Mouse (Mus musculus) embryonic facial prominence, embryonic 11.5 days (tissue): ENCODE measurements at regions not wholly inside any gene's neighbourhood (a gene's known extent, or its start where the extent isn't known, plus 50 kb on each side); places are given as distances from the start of the nearest gene placed in this dataset.

Source experiments
- ATAC-seq: fragments of 200-750 bp; cut with Nextera tagmentation; replicated peaks from 2 replicates; pipeline ENCODE4 v1.8.0; 2017; ENCODE audit warnings: low read depth; ENCODE audit not compliant: insufficient number of reproducible peaks, low FRiP score, low TSS enrichment
- DNase-seq: peaks from one replicate; pipeline ENCODE4 v3.0.0-alpha.2; 2015; ENCODE audit warnings: low spot score
- H3K27ac ChIP-seq: fragments of 300-500 bp; sonication (generic); replicated peaks from 2 replicates; pipeline ENCODE4 v1.5.1; 2014; ENCODE audit warnings: mild to moderate bottlenecking, low read depth, low read length, control low read depth
- H3K27me3 ChIP-seq: fragments of 300-500 bp; sonication (generic); 2 replicates; pipeline ENCODE4 v1.6.1; 2014; ENCODE audit warnings: mild to moderate bottlenecking, low read length, moderate library complexity, mixed read lengths; ENCODE audit not compliant: control insufficient read depth, insufficient read depth
- H3K36me3 ChIP-seq: fragments of 300-500 bp; sonication (generic); replicated peaks from 2 replicates; pipeline ENCODE4 v1.6.1; 2014; ENCODE audit warnings: low read depth, mild to moderate bottlenecking, low read length, moderate library complexity, mixed read lengths; ENCODE audit not compliant: control insufficient read depth, insufficient read depth
- H3K4me1 ChIP-seq: fragments of 300-500 bp; sonication (generic); 2 replicates; pipeline ENCODE4 v1.6.1; 2014; ENCODE audit warnings: low read length, mixed read lengths; ENCODE audit not compliant: control insufficient read depth, insufficient read depth
- H3K4me2 ChIP-seq: fragments of 300-500 bp; sonication (generic); 2 replicates; pipeline ENCODE4 v1.6.1; 2014; ENCODE audit warnings: low read depth, mild to moderate bottlenecking, control low read depth, low read length, moderate library complexity
- H3K4me3 ChIP-seq: fragments of 300-500 bp; sonication (generic); 2 replicates; pipeline ENCODE4 v1.5.1; 2014; ENCODE audit warnings: low read depth, low read length, control low read depth
- H3K9ac ChIP-seq: fragments of 300-500 bp; sonication (generic); replicated peaks from 2 replicates; pipeline ENCODE4 v1.6.1; 2014; ENCODE audit warnings: mild to moderate bottlenecking, control low read depth, low read length
- H3K9me3 ChIP-seq: fragments of 300-500 bp; sonication (generic); replicated peaks from 2 replicates; pipeline ENCODE4 v1.6.1; 2016; ENCODE audit warnings: mild to moderate bottlenecking, low read length, inconsistent platforms, mixed read lengths; ENCODE audit not compliant: control insufficient read depth
- WGBS: fragments of 180-500 bp; shearing (Covaris S2); extraction: QIAGEN DNeasy Blood & Tissue Kit; methylation state at CpG from one replicate; pipeline ENCODE4 v1.1.7; 2014; 5-methylcytosine and 5-hydroxymethylcytosine counted together

DNA sequence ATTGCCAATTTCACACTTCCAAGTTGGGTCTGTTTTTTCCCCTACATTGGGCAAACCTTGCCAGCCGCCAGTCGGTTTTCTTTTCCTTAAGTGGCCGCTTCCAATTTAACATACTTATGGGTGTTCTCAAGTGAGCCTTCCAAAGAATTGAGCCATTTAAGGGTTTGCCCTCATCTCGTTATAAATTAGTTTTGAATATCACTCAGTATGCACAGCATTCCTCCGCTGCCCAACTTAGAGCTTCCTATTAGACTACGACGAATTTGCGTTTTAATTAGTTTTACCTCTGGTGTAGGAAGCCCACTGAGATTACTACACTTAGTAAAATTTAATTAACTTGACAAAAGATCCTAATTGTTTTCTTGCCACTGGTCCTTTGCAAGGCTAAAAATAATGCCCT, 209.9 kb downstream of the Cdh11 start:
- 65% methylated on average over 8 of the region's 8 CpGs for WGBS
- no peak overlapping the region for H3K27ac ChIP-seq
- no peak for DNase-seq
- ATAC-seq: no peak
- no peaks in the 10 kb centered on the region for H3K27me3 ChIP-seq
- no peaks in the 10 kb centered on the region for H3K9me3 ChIP-seq
- no peak overlapping the region for H3K9ac ChIP-seq
- H3K4me1 ChIP-seq: no peaks in the 10 kb centered on the region
- H3K36me3 ChIP-seq: no peaks in the 10 kb centered on the region
- H3K4me2 ChIP-seq: no peak overlapping the region
- H3K4me3 ChIP-seq: no peak overlapping the region

DNA sequence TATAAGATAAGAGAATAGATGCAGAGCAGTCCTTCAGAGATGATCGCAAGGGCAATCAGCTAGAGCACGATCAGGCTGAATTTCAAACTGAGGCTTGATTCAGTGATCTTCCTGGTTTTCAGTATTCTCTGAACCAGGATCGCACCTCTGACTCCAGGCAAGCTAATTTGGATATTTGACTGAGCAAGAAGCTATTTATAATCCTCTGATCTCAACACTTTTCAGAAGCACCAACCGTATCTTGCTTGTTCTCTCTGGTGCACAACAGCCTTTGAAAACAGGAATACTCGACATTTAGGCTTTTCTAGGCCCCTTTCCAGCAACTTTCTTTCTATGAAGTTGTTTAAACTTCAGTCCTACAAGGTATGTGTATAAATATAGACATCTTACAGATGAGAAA, 217.7 kb downstream of the Cdh11 start:
- no peak for ATAC-seq
- Histone ChIP-seq H3K36me3 (no peaks in the 10 kb centered on the region), H3K4me3 (no peak overlapping the region), H3K27ac (no peak overlapping the region), H3K9ac (no peak overlapping the region), H3K4me1 (no peaks in the 10 kb centered on the region), H3K27me3 (no peaks in the 10 kb centered on the region), H3K4me2 (no peak overlapping the region), H3K9me3 (no peaks in the 10 kb centered on the region)
- DNase-seq: no peak
- WGBS: 86% methylated on average over 5 of the region's 5 CpGs

DNA sequence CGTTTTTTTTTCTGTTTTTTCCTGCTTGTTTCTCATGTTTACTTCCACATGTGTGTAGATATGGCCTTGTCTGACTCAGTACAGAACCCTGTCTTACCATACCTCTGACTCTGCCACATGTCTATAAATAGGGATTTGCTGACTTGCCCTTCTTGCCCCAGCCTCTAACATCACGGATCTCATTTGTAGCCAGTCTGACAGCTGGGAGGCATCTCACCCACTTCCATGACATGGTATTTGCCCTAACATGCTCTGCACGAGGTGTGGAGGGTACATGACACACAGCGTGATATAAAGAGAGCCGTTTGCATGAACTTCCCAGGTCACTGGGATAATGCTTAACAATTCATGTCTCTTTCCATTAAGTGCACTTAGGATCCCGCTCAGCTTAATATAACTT, 231.2 kb downstream of the Cdh11 start:
- ATAC-seq (no peak; the same call in 1 of the 2 replicates), DNase-seq (no peak)
- no peak overlapping the region for H3K4me2 ChIP-seq
- no peaks in the 10 kb centered on the region for H3K27me3 ChIP-seq
- H3K27ac ChIP-seq: 0 out of 2 replicates have a peak overlapping the region, but pooled peaks have one; percentile 28
- H3K4me1 ChIP-seq: no peaks in the 10 kb centered on the region
- no peak overlapping the region for H3K9ac ChIP-seq
- WGBS: 64% methylated on average over 6 of the region's 6 CpGs
- no peaks in the 10 kb centered on the region for H3K9me3 ChIP-seq
- no peaks in the 10 kb centered on the region for H3K36me3 ChIP-seq
- H3K4me3 ChIP-seq: no peak overlapping the region

DNA sequence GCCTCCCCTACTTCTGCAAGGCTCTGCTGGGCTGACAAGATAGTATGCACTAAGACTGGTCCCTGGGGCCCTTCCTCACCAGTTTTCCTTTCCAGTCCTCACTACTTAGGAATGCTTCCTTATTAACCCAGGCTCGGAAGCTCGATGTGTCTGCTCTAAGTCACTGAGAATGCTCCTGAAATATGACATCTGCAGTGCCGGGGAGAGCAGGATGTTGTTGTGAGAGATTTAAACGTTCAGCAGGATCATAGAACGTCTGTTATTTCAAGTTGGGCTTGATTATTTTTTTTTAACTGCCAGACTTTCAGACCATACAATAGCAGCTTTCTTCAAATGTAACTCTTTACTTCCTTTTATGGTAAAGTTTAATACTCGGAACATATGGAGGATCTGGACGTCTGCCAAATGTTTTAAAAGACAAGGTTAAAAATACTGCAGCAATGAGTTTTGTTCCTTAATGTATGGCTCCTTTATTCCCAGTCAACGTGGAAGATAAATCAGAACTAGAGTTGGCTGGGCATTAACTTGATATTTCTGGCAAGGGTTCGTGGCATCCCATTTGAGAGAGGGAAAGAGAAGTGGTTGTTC, 232.0 kb downstream of the Cdh11 start:
- Histone ChIP-seq H3K4me3 (no peak overlapping the region), H3K4me2 (no peak overlapping the region), H3K27ac (0 out of 2 replicates have a peak overlapping the region, but pooled peaks have one; percentile 15), H3K9me3 (no peaks in the 10 kb centered on the region), H3K36me3 (no peaks in the 10 kb centered on the region), H3K9ac (no peak overlapping the region), H3K4me1 (no peaks in the 10 kb centered on the region), H3K27me3 (no peaks in the 10 kb centered on the region)
- ATAC-seq (peak; percentile 85), DNase-seq (peak; percentile 78)
- 27% methylated on average over 9 of the region's 9 CpGs for WGBS

GRCm38 (mm10) chr8:102538886-102539285, 246.6 kb downstream of the Cdh11 start:
- no peaks in the 10 kb centered on the region for H3K4me1 ChIP-seq
- DNase-seq (no peak), ATAC-seq (no peak)
- no peak overlapping the region for H3K27ac ChIP-seq
- no peak overlapping the region for H3K4me3 ChIP-seq
- no peak overlapping the region for H3K4me2 ChIP-seq
- no peaks in the 10 kb centered on the region for H3K27me3 ChIP-seq
- no peak overlapping the region for H3K9ac ChIP-seq
- no peaks in the 10 kb centered on the region for H3K36me3 ChIP-seq
- 67% methylated on average over 3 of the region's 3 CpGs for WGBS
- no peaks in the 10 kb centered on the region for H3K9me3 ChIP-seq

DNA sequence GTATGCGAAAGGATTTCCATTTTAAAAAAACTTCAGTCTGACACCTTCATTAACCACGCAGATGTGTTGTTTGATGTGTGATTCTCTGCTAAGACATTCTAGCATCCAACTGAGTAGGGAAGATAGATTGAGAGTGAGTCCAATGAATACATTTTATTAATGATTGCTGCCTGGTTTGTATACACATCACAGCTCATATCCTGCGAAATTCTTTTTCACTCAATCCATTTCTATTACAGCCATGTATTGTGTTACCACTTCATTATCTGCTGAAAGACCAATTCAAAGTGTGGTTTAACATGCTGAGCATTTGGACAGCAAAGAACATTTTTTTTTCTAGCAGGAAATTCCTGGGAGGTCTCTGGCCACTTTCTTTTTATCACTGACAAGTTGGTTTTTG, 247.4 kb downstream of the Cdh11 start:
- ATAC-seq: no peak

GRCm38 (mm10) chr8:102518446-102518845, 267.0 kb downstream of the Cdh11 start:
- no peaks in the 10 kb centered on the region for H3K4me1 ChIP-seq
- no peaks in the 10 kb centered on the region for H3K9me3 ChIP-seq
- ATAC-seq (no peak), DNase-seq (no peak)
- no peaks in the 10 kb centered on the region for H3K27me3 ChIP-seq
- no peak overlapping the region for H3K27ac ChIP-seq
- H3K4me3 ChIP-seq: no peak overlapping the region
- no peak overlapping the region for H3K4me2 ChIP-seq
- H3K36me3 ChIP-seq: no peaks in the 10 kb centered on the region
- H3K9ac ChIP-seq: no peak overlapping the region

More for the DNA sequence above, 247.4 kb downstream of the Cdh11 start:
- WGBS: 73% methylated on average over 3 of the region's 3 CpGs
- Histone ChIP-seq H3K4me3 (no peak overlapping the region), H3K36me3 (no peaks in the 10 kb centered on the region), H3K4me1 (no peaks in the 10 kb centered on the region), H3K9ac (no peak overlapping the region), H3K27me3 (no peaks in the 10 kb centered on the region), H3K4me2 (no peak overlapping the region), H3K9me3 (no peaks in the 10 kb centered on the region), H3K27ac (no peak overlapping the region)
- no peak for DNase-seq

DNA sequence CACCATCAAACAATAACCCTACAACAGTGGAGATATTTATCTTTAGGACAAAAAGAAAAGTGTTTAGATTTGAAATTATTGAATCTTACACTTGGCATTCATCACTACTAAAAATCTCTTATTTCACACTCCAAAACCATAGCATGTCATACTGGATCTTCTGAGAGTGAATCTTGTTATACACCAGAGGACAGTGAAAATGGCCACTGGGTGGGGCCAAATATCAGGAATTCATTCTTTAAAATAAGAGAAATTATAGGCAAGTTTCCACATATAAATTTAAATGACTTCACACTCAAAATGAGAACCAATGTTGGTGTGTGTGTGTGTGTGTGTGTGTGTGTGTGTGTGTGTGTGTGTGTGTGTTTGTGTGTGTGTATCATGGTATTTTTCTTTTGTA, 269.7 kb downstream of the Cdh11 start:
- H3K9ac ChIP-seq: no peak overlapping the region
- H3K4me2 ChIP-seq: no peak overlapping the region
- ATAC-seq (no peak), DNase-seq (peak; percentile 29)
- no peaks in the 10 kb centered on the region for H3K9me3 ChIP-seq
- H3K36me3 ChIP-seq: no peaks in the 10 kb centered on the region
- no peak overlapping the region for H3K4me3 ChIP-seq
- no peaks in the 10 kb centered on the region for H3K27me3 ChIP-seq
- H3K4me1 ChIP-seq: no peaks in the 10 kb centered on the region
- H3K27ac ChIP-seq: no peak overlapping the region
